Mouse (Mus musculus): ENCODE results near the gene Hc.

- TF ChIP-seq CTCF (conservative IDR thresholded peaks at IDR 0.05 in 1 of 2, IDR thresholded peaks at IDR 0.05 in 1 of 2; ENCODE audit: low read depth in 2 of 2, low read length in 2 of 2) (no peak), SIN3A (IDR thresholded peaks at IDR 0.05; ENCODE audit: low read length) (no peak), HCFC1 (IDR thresholded peaks at IDR 0.05; ENCODE audit: low read depth, low read length) (no peak), CHD2 (IDR thresholded peaks at IDR 0.05; ENCODE audit: low read length) (no peak)
Observed at GRCm38 (mm10) chr2:34982906-34983698, 78.1 kb downstream of the Hc start.
